Mouse (Mus musculus) E14TG2a.4 (cell line): Measurements from ENCODE around the gene Cfc1.
A peak's percentile ranks its signal among the peaks of the same experiment; 100 is the strongest.
"Not testable (repeated sequence)": the region's sequence is repeated elsewhere in the genome, so short reads cannot be mapped to it uniquely, and the experiment has no call there.

Experiments used
- H3K27me3 ChIP-seq: 2 replicates; pipeline ENCODE4 v1.6.1; 2014; ENCODE audit warnings: low read length, control low read depth; ENCODE audit not compliant: insufficient read depth
- H3K36me3 ChIP-seq: 2 replicates; pipeline ENCODE4 v1.6.1; 2014; ENCODE audit warnings: low read length, control low read depth; ENCODE audit not compliant: insufficient read depth
- H3K4me1 ChIP-seq: replicated peaks from 2 replicates; pipeline ENCODE4 v1.6.1; 2014; ENCODE audit warnings: low read depth, low read length, control low read depth
- H3K4me3 ChIP-seq: replicated peaks from 2 replicates; pipeline ENCODE4 v1.5.1; 2014; ENCODE audit warnings: mild to moderate bottlenecking, low read length
- H3K9me3 ChIP-seq: 2 replicates; pipeline ENCODE4 v1.6.1; 2014; ENCODE audit warnings: low read length, control low read depth
- CTCF ChIP-seq: conservative IDR thresholded peaks from 2 replicates; pipeline ENCODE4 v1.5.1; 2014; ENCODE audit warnings: low read length
- NANOG ChIP-seq: IDR thresholded peaks from 2 replicates; pipeline ENCODE4 v1.6.1; 2014; ENCODE audit warnings: borderline replicate concordance, low read length, mixed read lengths
- POU5F1 ChIP-seq: IDR thresholded peaks from 2 replicates; pipeline ENCODE4 v1.6.1; 2014; ENCODE audit warnings: low read length, borderline replicate concordance

Cfc1 gene

GRCm38 (mm10) chr1:34511027-34511426, 24.4 kb upstream of the Cfc1 start:
- Histone ChIP-seq H3K9me3 (peaks cover 4% of the 10 kb centered on the region; the same call in 1 of the 2 replicates), H3K4me3 (peak overlapping the region; percentile 60), H3K27me3 (no peaks in the 10 kb centered on the region), H3K4me1 (peaks cover 14% of the 10 kb centered on the region), H3K36me3 (no peaks in the 10 kb centered on the region)
- TF ChIP-seq CTCF (peak; percentile 83), NANOG (no peak)

- Histone ChIP-seq H3K9me3 (peaks cover 4% of the 10 kb centered on the region; the same call in 1 of the 2 replicates), H3K4me1 (peaks cover 17% of the 10 kb centered on the region), H3K36me3 (no peaks in the 10 kb centered on the region), H3K4me3 (no peak overlapping the region), H3K27me3 (no peaks in the 10 kb centered on the region)
- no peak for TF ChIP-seq CTCF
- no peak for TF ChIP-seq NANOG
- no peak for TF ChIP-seq POU5F1
These were observed 22.4 kb upstream of the Cfc1 start for GRCm38 (mm10) chr1:34513068-34513467.

- Histone ChIP-seq H3K9me3 (no peaks in the 10 kb centered on the region), H3K36me3 (no peaks in the 10 kb centered on the region), H3K4me1 (peaks cover 9% of the 10 kb centered on the region; the same call in 1 of the 2 replicates), H3K27me3 (no peaks in the 10 kb centered on the region), H3K4me3 (0 out of 2 replicates have a peak overlapping the region, but pooled peaks have one; percentile 4)
- no peak for TF ChIP-seq POU5F1
- TF ChIP-seq NANOG = no peak
- TF ChIP-seq CTCF = no peak
These were observed 18.9 kb upstream of the Cfc1 start for GRCm38 (mm10) chr1:34516595-34516994.

- not testable (repeated sequence) for H3K36me3 ChIP-seq, H3K27me3 ChIP-seq, H3K4me1 ChIP-seq, H3K9me3 ChIP-seq, H3K4me3 ChIP-seq
These were observed 18.2 kb upstream of the Cfc1 start for GRCm38 (mm10) chr1:34517297-34517696.

- not testable (repeated sequence) for H3K27me3 ChIP-seq, H3K4me3 ChIP-seq, H3K4me1 ChIP-seq, H3K36me3 ChIP-seq, H3K9me3 ChIP-seq
These were observed 17.7 kb upstream of the Cfc1 start for GRCm38 (mm10) chr1:34517797-34518196.

GRCm38 (mm10) chr1:34518259-34518658, 17.2 kb upstream of the Cfc1 start:
- no peaks in the 10 kb centered on the region for H3K27me3 ChIP-seq
- H3K4me3 ChIP-seq = no peak overlapping the region
- H3K4me1 ChIP-seq = peaks cover 9% of the 10 kb centered on the region; the same call in 1 of the 2 replicates
- no peak for TF ChIP-seq CTCF
- no peak for TF ChIP-seq POU5F1
- no peak for TF ChIP-seq NANOG
- no peaks in the 10 kb centered on the region for H3K9me3 ChIP-seq
- no peaks in the 10 kb centered on the region for H3K36me3 ChIP-seq

- Histone ChIP-seq H3K9me3 (no peaks in the 10 kb centered on the region), H3K4me3 (no peak overlapping the region), H3K27me3 (no peaks in the 10 kb centered on the region), H3K36me3 (no peaks in the 10 kb centered on the region), H3K4me1 (no peaks in the 10 kb centered on the region)
- TF ChIP-seq CTCF = no peak
- no peak for TF ChIP-seq POU5F1
- TF ChIP-seq NANOG = no peak
These were observed 13.1 kb upstream of the Cfc1 start for GRCm38 (mm10) chr1:34522205-34522849.

- H3K4me1 ChIP-seq = no peaks in the 10 kb centered on the region
- no peak overlapping the region for H3K4me3 ChIP-seq
- H3K9me3 ChIP-seq = no peaks in the 10 kb centered on the region
- no peaks in the 10 kb centered on the region for H3K36me3 ChIP-seq
- TF ChIP-seq POU5F1 (no peak), CTCF (no peak), NANOG (no peak)
- no peaks in the 10 kb centered on the region for H3K27me3 ChIP-seq
These were observed 12.6 kb upstream of the Cfc1 start for GRCm38 (mm10) chr1:34522850-34523244.

- no peak for TF ChIP-seq CTCF
- TF ChIP-seq NANOG = no peak
- TF ChIP-seq POU5F1 = no peak
- no peaks in the 10 kb centered on the region for H3K36me3 ChIP-seq
These were observed 11.8 kb upstream of the Cfc1 start for GRCm38 (mm10) chr1:34523647-34524046.

GRCm38 (mm10) chr1:34534574-34534973, 874 bp upstream of the Cfc1 start:
- H3K27me3 ChIP-seq = peaks cover 30% of the 10 kb centered on the region
- not testable (repeated sequence) for H3K4me3 ChIP-seq, H3K9me3 ChIP-seq, H3K36me3 ChIP-seq
- H3K4me1 ChIP-seq = peaks cover 44% of the 10 kb centered on the region

More at GRCm38 (mm10) chr1:34523647-34524046, 11.8 kb upstream of the Cfc1 start:
- no peaks in the 10 kb centered on the region for H3K4me1 ChIP-seq
- no peaks in the 10 kb centered on the region for H3K27me3 ChIP-seq
- no peaks in the 10 kb centered on the region for H3K9me3 ChIP-seq
- H3K4me3 ChIP-seq = no peak overlapping the region
